Mouse (Mus musculus) spleen, postnatal 10 days (tissue): ENCODE measurements around the gene Plppr1.
"Not testable (repeated sequence)": the region's sequence is repeated elsewhere in the genome, so short reads cannot be mapped to it uniquely, and the experiment has no call there.

ENCODE experiments used
- DNase-seq, 2 experiments: peaks; one replicate each; pipeline ENCODE4 v3.0.0; 2021 to 2022; ENCODE audit warnings: low spot score in 2 of 2

Plppr1 gene

GRCm38 (mm10) chr4:49383576-49384318, 324.7 kb downstream of the Plppr1 start:
- not testable (repeated sequence) for DNase-seq

GRCm38 (mm10) chr4:49386873-49387272, 327.8 kb downstream of the Plppr1 start:
- DNase-seq = no peak
